Mouse (Mus musculus) c-Kit-positive CD71-negative TER-119-negative erythroid progenitor cells, embryonic 14.5 days (primary cell): ENCODE measurements around the gene Ckmt2.

Experiments used
- DNase-seq: peaks from one replicate; pipeline ENCODE4 v3.0.0-alpha.2; 2013; ENCODE audit warnings: low read depth

Ckmt2 gene

DNA sequence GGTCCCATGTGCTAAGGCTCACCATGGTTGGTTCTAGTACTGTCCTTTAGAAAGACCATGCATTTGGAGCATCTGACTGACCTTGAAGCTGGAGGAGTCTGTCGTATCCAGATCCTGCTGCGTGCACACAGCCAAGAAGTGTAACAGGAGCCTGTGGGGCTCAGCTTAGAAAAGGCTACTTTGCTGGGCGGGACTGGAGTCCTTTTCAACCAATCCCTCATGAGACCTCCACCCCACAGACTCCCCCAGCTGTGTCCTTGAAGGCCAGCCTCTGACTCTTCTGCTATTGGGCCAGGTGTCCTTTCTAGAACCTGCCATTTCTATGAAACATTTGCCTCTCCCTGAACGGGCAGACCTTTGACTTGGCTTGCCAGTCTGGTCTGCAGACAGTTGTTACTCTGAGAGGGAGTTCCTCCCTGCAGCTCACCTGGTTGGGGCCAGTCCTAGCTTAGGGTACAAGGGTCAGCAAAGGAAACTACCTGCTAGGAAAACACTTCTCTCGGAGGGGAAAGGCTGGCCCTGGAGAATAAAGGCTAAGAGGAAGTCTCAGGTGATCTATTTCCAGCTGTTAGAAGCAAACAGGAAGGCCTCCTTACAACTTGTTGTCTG lies at the start of gene Ckmt2:
TSS of gene Ckmt2 (minus strand) at position 145 of the 609 bp plus-strand sequence.
- no peak for DNase-seq

DNA sequence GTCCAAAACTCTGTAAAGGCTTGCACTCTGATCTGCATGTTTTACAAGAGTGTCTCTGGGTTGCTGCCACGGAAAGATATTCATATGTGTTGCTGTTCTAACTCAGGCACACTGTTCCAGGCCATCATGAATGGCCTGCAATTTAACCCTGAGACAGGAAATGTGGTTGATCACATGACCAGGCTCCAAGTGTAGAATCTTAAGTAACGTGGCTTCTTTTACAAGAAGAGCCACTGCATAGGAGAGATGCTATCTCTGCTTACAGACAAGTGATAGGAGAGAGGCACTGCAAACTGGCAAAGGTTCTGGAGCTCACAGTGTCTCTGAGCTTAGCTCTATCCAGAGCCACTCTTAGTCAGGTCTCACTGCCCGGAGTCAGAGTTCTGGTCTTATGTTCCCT lies 44.3 kb upstream of the Ckmt2 start:
- no peak for DNase-seq

DNA sequence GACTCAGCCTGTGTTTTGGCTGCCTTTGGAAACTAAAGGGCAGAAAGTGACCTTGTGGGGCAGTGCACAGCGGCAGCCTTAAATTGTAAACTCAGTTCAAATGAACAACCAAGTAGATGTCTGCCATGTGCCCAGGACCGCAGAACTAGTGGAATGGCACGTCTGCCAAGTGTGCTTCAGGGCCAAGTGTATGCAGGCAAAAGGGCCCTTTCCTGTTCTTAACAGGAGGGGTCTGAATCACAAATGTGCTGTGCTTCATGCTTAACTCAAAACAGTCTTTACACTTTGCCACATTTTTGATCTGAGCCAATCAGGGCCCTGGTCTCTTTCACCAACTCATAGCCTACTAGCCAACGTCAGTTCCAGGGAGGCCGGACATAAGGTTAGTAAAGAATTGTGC lies 42.1 kb upstream of the Ckmt2 start:
- no peak for DNase-seq

DNA sequence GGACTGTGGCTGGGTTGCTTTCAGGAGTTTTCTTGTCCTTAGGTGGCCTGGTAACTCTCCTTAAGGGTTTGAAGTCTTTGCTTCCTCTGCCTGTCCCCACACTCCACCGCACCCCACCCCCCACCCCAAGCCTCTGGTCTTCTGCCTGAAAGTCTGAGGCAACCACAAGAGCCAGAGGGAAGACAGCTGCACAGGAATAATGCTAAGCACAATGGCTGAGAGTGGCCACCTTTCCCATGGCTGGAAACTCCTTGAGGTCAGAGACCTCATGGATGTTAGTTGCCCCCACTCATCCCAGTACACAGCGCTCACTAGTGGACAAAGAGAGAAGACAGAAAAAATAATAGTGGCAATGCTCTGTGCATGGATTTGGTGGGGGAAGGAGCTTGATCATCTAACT lies 41.1 kb upstream of the Ckmt2 start:
- no peak for DNase-seq

DNA sequence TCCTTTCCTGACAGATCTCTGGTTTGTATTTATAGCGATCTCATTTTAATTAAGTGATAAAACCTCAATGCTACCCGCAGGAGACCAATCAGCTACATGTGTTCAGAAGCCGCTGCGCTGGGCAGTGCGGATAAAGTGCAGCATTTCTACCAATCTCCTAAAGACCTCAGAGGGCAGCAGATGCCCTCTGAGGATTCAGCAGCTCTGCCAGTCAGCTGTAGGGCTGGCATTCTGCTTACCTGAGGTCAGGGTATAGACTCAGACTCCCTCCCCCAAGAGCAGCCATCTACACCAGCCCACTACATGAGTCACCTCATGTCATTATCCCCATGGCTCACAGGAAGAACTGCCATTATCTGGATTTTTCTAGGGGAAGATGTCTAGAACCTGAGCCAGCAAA lies 39.6 kb upstream of the Ckmt2 start:
- DNase-seq, result no peak

DNA sequence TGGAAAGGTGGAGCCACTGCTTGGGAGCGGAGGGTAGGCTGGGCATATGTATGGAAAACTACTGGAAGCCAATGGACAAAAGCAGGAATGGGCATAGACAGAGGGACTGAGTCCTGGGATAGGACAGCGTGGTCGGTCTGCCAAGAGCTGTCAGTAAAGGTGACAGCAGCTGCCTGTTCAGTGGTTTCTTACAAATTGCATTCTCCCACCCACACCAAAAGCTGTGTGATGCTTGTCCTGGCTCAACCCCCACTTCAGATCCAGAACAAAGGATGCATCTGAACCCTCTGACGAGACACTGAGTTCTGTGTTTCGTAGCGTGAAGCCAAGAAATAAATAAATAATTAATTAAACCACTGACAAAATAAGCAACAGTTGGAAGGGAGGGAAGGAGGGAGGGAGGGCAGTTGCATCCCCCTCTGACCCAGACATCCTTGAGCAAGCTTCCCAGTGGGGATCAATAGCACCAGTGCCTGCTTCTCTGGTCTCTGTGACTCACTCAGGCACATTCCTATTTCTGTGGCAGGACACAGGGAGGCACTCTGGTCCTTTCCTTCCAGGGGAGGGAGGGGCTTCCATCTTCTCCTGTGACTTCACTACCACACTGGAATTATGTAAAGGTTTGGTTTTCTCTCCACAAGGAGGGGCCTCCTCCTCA lies 39.0 kb upstream of the Ckmt2 start:
- no peak for DNase-seq

DNA sequence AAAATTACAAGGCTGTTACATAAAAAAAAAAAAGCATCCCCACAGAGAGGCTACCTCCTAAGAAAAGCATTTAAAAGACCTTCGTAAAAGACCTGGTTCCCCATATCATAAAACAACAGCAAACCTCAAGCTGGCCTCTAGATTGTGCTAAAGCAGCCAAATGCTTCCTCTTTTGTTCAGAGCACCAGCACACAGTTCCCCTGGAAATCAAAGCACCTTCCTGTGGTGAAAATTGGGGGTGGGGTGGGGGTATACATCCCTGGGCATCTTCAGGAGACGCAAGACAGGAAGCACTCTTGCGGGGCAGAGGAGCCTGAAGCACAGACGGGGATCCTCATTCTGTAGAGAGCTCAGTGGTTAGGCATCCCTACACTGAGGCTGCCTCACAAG lies 38.5 kb upstream of the Ckmt2 start:
- peak; percentile 12 for DNase-seq

DNA sequence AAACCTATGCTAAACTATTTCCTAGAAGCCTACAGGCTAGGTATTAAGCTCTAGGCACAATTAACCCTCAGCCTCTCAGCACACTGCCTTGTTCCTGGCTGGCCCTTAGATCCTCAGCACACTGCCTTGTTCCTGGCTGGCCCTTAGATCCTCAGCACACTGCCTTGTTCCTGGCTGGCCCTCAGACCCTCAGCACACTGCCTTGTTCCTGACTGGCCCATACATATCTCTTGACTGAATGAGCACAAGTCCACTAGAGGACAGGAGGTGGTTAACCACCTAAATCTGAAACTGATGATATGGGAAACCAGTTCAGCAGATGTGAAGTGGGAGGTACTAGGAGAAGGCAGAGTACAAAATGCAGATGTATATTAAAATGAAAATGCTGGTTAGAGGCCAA lies 35.0 kb upstream of the Ckmt2 start:
- DNase-seq, result no peak

DNA sequence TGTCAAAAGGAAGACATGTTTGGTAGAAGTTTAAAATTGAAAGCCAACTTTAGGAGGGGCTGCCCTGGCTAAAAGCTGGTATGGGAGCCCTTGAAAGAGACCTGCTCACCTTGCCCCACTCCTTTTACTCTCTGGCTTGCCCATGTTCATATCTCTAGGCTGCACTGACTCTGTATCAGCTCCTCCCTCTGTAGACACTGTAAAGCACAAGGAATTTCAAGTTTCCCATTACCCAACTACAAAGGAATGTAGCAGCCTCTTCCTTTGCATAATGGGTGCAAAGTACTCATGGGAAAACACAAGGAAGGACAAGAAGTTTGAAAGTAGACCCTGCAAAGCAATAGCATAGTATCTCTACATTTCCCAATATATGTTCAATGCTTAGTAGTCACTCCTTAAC lies 34.5 kb upstream of the Ckmt2 start:
- no peak for DNase-seq

DNA sequence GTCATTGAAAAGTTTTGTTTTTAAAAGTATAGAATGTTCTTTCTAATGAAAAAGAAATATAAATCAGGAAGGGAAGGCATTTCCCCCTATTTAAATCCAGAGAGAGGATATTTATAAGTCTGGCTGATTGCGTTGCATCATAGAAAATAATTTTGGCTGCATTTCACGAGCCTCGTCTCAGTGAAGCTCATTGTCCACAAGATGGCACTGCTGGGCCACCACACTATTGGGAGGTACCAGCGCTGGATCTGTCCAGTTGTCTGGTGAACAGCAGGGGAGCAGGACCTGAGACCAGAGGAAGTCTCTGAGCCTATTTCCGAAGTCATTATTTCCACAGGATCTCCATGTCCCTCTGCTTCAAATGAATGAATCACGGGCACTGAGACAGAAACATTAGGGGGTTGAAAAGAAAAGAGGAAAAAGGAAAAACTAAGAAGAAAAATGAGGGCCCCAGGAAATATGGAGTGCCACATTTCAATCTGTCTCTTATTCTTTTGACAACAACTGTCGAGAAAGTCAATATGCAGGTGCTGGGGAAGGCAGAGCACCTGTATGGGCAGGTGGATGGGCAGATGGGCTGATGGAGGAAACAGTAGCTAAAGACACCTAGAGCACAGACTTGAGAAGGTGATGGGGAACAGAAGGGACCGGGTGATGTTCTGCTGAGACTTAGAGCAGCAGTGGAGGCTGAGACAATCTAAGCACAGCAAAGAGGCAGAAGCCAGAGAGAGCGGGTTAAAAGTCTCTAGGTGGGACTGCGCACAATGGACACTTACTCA lies 31.7 kb upstream of the Ckmt2 start:
- peak; percentile 62 for DNase-seq

DNA sequence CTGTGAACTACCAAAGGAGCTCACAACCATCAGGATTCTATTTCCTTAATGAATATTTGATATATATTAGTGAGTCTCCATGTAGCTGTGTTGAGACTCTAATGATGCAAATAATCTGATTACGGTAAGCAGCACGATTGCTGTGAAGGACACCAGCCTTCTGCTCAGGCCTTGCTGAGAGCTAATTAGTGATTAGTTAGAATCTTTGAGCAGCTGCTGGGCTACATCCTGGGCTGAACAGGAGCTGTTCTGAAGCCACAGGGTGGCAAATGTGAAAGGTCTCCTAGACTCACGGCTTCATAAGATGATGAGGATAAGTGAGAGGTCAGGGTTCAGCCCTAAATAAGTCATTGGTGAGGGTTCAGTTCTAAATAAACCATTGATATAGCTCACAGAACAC lies 29.7 kb upstream of the Ckmt2 start:
- DNase-seq, result no peak

DNA sequence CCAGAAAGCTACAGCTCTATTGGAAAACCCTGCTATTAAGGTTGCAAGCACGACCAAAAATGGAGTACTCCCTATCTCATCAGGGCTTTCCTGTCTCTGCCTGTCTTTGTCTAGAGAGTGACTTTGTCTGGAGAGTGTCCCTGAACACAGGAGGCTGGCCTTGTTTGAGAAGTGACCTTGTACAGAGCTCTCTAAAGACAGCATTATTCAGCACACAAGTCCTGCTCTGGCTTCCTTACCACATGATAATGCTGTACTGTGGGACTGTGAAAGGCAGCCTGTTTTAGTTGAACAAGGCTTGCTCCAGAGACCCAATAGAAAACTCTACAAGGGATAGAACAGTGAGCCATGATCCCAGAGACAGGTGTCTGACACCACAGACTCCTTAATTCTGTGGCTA lies 19.8 kb upstream of the Ckmt2 start:
- DNase-seq, result no peak

DNA sequence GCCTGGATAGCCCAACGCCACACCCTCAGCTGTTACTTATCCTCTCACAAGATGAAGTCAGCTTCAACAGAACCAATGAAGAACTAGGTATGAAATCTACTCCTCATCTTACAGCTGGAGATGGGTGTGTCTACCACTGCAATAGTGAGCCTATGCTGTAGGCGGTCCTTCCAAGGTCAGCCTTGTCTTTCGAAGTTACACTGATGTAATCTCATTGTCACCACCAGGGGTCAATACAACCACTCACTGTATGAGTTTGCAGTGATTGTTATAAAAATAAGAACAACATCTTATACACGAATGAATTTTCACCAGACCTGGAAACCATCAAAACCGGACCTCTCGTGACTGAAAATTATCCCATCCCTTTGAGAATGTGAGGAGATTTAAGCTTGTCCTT lies 16.4 kb upstream of the Ckmt2 start:
- peak; percentile 10 for DNase-seq

DNA sequence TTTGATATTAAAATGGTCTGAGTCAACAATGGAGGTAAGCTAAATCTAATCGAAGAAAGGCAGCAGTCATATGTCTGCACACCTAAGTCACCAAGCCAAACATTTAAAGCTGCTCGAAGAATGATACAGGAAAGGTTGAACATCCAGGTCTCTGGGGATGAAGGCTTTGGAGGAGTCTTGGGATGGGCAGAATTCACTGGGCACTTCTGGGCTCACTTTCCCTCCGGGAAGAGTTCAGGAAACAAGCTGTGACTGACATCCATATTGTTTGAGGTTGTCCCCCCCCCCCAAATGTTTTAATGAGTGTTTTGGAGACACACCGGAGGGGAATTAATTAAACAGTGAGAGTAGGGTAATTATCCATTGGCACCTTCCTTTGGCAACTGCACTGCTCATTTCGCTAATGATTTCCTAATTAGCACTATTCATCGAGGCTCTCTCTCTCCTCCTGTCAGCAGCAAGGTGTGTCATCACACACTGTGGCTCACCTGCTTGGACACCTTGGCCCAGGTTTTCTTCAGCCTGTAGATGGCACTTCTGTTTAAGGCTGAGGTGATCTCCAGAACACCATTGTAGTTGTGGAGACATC lies 13.4 kb upstream of the Ckmt2 start:
- no peak for DNase-seq

DNA sequence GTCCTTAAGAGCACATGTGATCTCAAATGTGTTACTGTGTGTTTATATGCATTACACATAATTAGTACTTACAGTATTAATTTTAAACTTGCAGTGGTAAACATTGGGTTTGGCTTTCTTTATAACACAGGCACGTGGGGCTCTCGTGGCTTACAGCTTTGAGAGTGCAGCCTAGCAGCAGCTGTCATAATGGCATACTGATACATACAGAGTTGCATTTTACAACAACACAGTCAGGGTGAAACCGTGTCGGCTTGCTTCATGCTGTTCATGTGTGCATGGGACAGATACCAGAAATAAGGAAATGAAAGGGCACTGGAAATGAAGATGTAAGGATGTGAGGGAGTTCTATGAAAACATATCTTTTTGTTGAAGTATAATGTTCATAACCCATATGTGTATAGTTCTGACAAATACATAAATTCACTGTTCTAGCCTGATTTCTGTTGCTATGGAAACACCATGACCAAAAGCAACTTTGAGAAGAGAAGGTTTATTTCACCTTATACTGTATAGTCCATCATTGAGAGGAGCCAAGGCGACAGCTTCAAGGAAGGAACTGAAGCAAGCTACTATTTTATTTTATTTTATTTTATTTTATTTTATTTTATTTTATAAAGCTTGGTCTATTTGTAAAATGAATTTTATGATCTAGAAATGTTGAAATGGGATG lies 8.2 kb upstream of the Ckmt2 start:
- DNase-seq, result no peak

DNA sequence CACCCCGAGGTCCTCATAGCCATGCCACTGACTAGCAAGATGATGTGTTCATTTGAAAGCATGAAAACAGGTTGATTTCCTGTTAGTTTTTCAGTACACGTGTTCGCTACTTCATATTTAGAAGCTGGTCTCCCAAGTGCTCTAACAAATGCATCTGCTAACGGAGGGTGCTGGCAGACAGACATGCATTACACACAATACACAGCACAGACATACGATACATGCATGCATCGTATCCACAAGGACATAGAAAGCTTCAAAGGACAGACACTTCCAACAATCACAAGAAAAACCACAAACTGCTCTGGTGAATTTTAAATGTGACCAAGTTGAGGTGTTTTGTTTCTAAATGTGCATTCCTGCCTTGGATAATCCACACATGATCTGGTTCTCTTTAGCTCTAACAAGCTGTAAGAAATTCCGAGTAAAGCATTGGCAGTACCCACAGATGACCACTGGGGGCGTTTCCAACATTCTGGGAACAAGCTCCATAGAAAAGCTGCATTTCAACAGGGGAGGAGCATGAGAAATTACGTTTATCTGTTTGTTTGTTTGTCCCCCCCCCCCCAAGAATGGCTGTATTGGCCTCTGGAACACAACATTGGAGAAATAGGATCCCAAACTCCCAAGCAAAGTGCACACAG lies 5.3 kb upstream of the Ckmt2 start:
- peak; percentile 16 for DNase-seq

DNA sequence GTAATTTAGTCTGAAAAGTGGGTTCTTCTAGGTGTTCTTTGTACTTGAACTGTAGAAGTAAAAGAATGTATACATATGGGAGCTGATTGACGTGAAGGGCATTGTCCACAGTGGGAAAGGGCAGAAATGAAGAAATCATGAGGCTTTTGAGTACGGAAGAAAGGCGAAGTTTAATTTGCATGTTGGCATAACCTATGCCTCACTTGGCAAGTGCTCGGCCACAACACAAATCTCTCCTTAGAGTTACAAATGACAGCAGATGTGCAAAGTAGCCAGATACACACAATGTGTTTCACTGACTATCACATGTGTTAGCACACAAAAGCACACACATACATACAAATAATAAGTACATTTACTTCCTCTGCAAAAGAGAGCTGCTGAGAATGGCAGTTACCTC lies 3.6 kb upstream of the Ckmt2 start:
- DNase-seq, result no peak

DNA sequence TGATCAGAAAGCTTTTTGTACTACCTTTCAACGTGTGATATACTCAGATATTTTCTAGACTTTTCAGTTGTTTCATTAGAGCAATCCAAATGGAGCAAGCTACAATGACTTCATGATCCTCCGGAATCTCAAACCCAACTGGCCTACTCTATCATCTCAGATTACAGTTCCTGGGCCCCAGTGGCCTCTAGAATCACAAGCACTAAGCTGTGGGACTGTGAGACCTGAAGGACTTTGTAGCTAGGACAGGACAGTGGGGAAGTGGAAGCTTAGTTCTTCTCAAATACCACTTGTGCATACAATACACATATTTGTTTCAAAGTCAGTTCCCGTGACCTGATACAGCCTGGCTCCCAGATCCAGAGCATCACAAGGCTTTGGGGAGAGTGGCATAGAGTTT lies 1.3 kb upstream of the Ckmt2 start:
- DNase-seq, result no peak

DNA sequence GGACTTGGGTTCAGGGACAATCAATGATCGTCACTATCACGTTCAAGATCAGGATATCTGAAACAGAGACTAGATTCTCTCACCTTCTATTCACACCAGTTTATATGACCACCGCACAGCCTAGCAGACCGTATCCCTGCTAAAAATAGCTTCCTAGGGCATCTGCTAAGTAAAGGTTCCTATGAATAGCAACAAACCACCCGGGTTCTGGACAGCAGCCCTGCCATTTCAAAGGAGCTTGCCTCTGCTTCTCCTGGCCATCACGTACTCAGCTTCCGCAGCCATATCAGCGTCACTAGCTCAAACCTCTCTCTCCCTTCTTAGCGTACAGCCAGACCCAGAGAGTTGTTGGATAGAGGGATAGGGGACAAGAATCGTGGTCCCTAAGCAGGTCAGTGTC lies 665 bp upstream of the Ckmt2 start:
- DNase-seq, result no peak

DNA sequence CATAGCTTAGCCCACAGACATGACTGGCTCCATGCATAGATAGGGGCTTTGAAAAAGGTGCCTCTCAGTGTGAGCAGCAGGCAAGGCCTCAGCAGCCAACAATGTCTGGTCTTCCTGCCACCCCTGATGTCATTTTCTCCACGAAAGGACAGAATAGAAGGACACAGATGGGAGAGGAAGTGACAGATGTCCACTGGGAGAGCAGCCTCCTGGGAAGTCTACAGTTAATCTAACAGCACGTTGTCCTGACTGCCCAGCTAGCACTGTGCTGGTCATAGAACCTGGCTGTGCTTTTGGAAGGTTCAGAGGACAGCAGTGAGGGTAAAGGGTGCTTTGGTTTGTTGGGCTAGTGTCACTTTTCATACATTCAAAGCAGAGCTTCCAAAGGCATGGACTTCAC lies 1.1 kb downstream of the Ckmt2 start:
- no peak for DNase-seq

DNA sequence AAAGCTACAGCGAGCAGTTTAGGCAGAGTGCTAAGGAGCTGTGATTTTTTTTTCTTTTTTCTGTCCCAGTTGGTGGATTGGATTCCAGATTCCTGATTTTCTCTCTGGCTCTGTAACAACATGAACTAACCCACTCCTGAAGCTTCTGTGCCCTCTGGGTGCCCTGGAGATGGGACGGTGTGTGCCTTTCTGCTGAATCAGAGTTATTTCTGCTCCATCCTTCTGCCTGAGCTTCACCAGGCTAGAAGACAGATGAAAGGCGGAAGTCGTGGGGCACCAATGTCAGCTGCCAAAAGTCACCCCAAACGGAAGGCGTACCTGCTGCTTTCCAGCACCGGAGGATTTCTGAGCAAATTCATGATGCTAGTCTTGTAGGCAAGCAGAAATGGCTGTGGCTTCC lies 2.1 kb downstream of the Ckmt2 start:
- DNase-seq, result no peak

DNA sequence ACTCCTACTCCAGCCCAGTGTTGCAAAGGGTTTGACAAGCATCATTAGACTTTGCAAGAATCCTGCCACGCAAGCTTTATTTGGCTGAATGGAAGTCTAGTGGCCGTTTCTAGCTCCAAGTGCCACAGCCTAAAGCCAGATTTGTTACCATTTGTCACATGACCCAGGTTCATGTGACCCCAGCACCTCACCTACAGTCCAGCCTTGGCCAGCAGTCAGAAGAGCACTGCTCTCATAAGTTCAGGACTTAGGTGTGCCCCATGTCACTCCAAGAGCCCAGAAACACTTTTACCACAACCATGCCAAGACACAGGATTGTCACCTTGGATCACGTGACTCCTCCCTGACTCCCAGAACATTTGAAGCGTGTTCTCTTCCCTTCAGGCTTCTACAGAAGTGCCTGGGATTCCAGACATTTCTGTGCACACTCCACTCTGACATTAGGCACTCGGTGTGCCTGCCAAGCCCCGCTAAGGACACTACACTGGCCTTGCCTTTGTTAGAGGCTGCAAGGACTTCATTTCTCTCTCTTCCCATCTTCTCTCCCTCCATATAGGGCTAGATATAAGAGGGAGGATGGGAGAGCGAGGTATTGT lies 2.9 kb downstream of the Ckmt2 start:
- no peak for DNase-seq
